Mouse (Mus musculus) embryonic stem cell, embryonic (primary cell): ENCODE results near the gene Epor.

Source experiments
- CTCF ChIA-PET, 4 experiments: fragments of 300-600 bp in 2 of 4; fragments of 350-600 bp in 2 of 4; sonication (Branson Sonifier 250); formaldehyde crosslinking; loops; one replicate each; lab custom pipeline; 2022; ENCODE audit warnings: inconsistent platforms in 2 of 4; lab: Charles Lee
- POLR2A ChIA-PET, 4 experiments: fragments of 300-600 bp in 2 of 4; fragments of 350-600 bp in 2 of 4; sonication (Branson Sonifier 250); formaldehyde crosslinking; loops; one replicate each; lab custom pipeline; 2022; ENCODE audit warnings: antibody characterized with exemption in 4 of 4, inconsistent platforms in 1 of 4; lab: Charles Lee

Epor gene

DNA sequence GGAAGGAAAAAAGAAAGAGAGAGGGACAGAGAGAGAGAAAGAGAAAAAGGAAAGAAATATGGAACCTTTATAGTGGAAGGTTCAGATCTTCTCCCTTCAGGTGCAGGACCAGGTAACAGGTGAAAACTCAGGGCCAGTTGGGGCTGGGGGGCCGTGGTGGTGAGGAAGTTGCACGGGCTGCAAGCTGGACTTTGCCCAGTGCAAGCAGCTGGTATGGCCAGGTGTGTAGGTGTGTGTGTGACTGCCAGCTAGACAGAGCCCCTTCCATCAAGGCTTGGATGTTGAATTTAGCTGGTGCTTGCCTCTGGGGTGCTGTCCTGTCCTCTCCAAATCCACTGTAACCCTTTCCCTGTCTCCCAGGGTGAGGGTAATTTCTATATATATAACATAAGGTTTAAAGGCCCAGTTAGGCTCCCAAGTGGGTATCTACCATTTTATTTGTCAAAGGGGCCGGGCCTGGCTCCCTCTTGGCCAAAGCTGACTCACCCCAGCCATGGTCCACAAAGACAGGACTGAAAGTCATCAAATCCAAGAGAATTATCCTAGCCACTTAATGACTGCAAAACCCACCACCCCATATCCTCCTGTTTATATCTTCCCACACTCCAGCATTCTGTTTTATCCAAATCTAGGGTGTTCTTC, 46.3 kb downstream of the Epor start:
- POLR2A ChIA-PET: interaction anchor here (0.6 to 2.1 kb wide), 22 partner anchors 8 to 1275 kb away, joined by 3 to 47 read pairs (median 4); partner anchors contain the start of genes Ccdc159 (in 3 of the 4), Tmem205 (in 3 of the 4), Ldlr (in 2 of the 4) and Kank2 (in 1 of the 4)
- CTCF ChIA-PET: interaction anchor here in 3 of 4 experiments (0.6 to 1.5 kb wide), 5 partner anchors 10 to 494 kb away, joined by 3 to 12 read pairs (median 3); partner anchors contain the start of genes Ccdc159 (in 1 of the 3) and Tmem205 (in 1 of the 3)

DNA sequence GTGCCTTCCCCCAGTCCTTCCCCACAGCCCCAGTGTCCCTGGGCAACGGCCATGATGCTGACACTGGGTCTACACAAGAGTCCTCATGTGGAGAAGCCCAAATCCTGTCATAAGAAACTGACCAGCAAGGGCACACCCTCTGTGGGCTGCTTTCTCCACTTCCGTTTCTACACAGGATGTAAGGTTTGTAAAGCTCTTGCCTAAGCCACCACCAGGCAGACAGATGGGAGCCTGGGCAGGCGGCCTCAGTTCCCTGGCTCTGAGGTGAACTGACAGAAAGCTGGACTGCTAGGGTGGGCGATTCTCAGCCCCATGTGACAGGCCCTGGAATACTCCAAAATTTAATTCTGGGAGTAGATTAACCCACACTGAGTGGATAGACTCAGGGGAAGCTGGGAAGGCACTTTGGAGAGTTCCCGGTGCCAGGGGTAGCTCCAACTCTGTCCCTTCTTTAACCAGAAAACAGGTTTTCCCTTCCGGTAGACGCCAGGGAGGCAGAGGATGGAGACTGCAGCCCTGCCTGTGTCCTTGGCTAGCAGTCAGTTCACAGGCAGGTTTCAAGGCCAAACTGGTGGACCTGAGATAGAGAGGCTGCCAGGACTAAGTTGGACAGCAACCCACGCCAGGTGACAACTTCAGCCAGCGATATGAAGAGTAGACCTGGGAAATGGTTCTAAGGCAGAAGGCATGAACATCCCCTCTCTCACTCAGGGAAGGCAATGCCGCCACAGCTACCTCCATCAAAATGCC, 53.7 kb downstream of the Epor start:
- POLR2A ChIA-PET: interaction anchor here in 2 of 4 experiments (0.5 to 1.7 kb wide), 5 partner anchors 8 to 440 kb away, joined by 3 to 8 read pairs (median 3); partner anchors contain the start of genes Ccdc159 (in 1 of the 2), Plppr2 (in 1 of the 2), Rab3d (in 1 of the 2) and Tmem205 (in 1 of the 2)
- CTCF ChIA-PET: interaction anchor here in 1 of 4 experiments (0.6 to 0.9 kb wide), 2 partner anchors 38 to 247 kb away, joined by 3 read pairs; partner anchors contain the start of gene Pigyl
